Mouse (Mus musculus) megakaryocyte, embryonic 14.5 days (primary cell): ENCODE measurements at regions not wholly inside any gene's neighbourhood (a gene's known extent, or its start where the extent isn't known, plus 50 kb on each side); places are given as distances from the start of the nearest gene placed in this dataset.

Experiments used
- FLI1 ChIP-seq: IDR thresholded peaks from 2 replicates; pipeline ENCODE4 v1.6.1; 2012; ENCODE audit warnings: low read length, inconsistent platforms, mixed read lengths
- GATA1 ChIP-seq: IDR thresholded peaks from 3 replicates; pipeline ENCODE4 v1.6.1; 2012; ENCODE audit warnings: mixed read lengths, low read length, inconsistent platforms, borderline replicate concordance

GRCm38 (mm10) chr8:34482676-34483075 lies 371.1 kb upstream of the Gm10131 start:
- TF ChIP-seq GATA1 (no peak), FLI1 (no peak)
